Mouse (Mus musculus) MEL (cell line): ENCODE results near the gene Mast1. TPM values are rescaled to one million over a fixed set of nuclear protein-coding genes. Genes with fewer than 3 reads are reported as not detected.

Source experiments
- DNase-seq: peaks from one replicate; pipeline ENCODE4 v3.0.0; 2011; ENCODE audit warnings: low read depth, low spot score
- H3K27ac ChIP-seq: 2 replicates; pipeline ENCODE4 v1.5.1; 2012; ENCODE audit warnings: low read depth, mild to moderate bottlenecking, control low read depth, low read length, moderate library complexity; ENCODE audit not compliant: control insufficient read depth
- H3K27me3 ChIP-seq, 2 experiments: fragments of 150-350 bp in 1 of 2; sonication (generic) in 1 of 2; 2 replicates each; pipeline ENCODE4 v1.6.1; 2012; ENCODE audit warnings: low read length in 2 of 2, mild to moderate bottlenecking in 2 of 2, improper control_type of control experiment in 1 of 2, moderate library complexity in 1 of 2; ENCODE audit not compliant: insufficient read depth in 2 of 2, control insufficient read depth in 1 of 2
- H3K36me3 ChIP-seq, 2 experiments: 2 replicates each; pipeline ENCODE4 v1.6.1; 2012 to 2014; ENCODE audit warnings: low read length in 2 of 2, improper control_type of control experiment in 1 of 2, inconsistent platforms in 1 of 2, mild to moderate bottlenecking in 1 of 2; ENCODE audit not compliant: insufficient read depth in 2 of 2, control insufficient read depth in 1 of 2
- H3K4me1 ChIP-seq, 2 experiments: fragments of 150-350 bp in 1 of 2; sonication (generic) in 1 of 2; 2 replicates each; pipeline ENCODE4 v1.6.1; 2012; ENCODE audit warnings: low read length in 2 of 2, improper control_type of control experiment in 1 of 2, mild to moderate bottlenecking in 1 of 2; ENCODE audit not compliant: insufficient read depth in 2 of 2, control insufficient read depth in 1 of 2
- H3K4me3 ChIP-seq, 2 experiments: fragments of 150-350 bp in 1 of 2; sonication (generic) in 1 of 2; 2 replicates each; pipeline ENCODE4 v1.5.1; 2012; ENCODE audit warnings: low read depth in 2 of 2, low read length in 2 of 2, mild to moderate bottlenecking in 2 of 2, moderate library complexity in 2 of 2, control low read depth in 1 of 2, improper control_type of control experiment in 1 of 2; ENCODE audit not compliant: control insufficient read depth in 1 of 2, insufficient read depth in 1 of 2
- H3K79me2 ChIP-seq: 2 replicates; pipeline ENCODE4 v1.6.1; 2012; ENCODE audit warnings: mild to moderate bottlenecking, low read length, moderate library complexity; ENCODE audit not compliant: control insufficient read depth, poor library complexity, insufficient read depth
- H3K9ac ChIP-seq: 2 replicates; pipeline ENCODE4 v1.6.1; 2012; ENCODE audit warnings: low read depth, mild to moderate bottlenecking, control low read depth, low read length, moderate library complexity; ENCODE audit not compliant: control insufficient read depth, poor library complexity, severe bottlenecking
- H3K9me3 ChIP-seq: fragments of 150-350 bp; sonication (generic); replicated peaks from 2 replicates; pipeline ENCODE4 v1.6.1; 2012; ENCODE audit warnings: mild to moderate bottlenecking, low read length, improper control_type of control experiment, moderate library complexity; ENCODE audit not compliant: insufficient read depth
- BHLHE40 ChIP-seq: IDR thresholded peaks from 2 replicates; pipeline ENCODE4 v1.6.1; 2012; ENCODE audit warnings: low read depth, mild to moderate bottlenecking, inconsistent platforms, low read length, improper control_type of control experiment, borderline replicate concordance
- CHD1 ChIP-seq: IDR thresholded peaks from 2 replicates; pipeline ENCODE4 v1.6.1; 2012; ENCODE audit warnings: low read depth, mild to moderate bottlenecking, inconsistent platforms, low read length, improper control_type of control experiment
- CHD2 ChIP-seq: IDR thresholded peaks from 2 replicates; pipeline ENCODE4 v1.6.1; 2011; ENCODE audit warnings: low read length, improper control_type of control experiment
- CTCF ChIP-seq, 3 experiments: IDR thresholded peaks in 2 of 3; conservative IDR thresholded peaks in 1 of 3; 2 replicates each; pipeline ENCODE4 v1.5.1; 2011 to 2012; ENCODE audit warnings: low read length in 3 of 3, low read depth in 2 of 3, mild to moderate bottlenecking in 2 of 3, improper control_type of control experiment in 1 of 3, inconsistent platforms in 1 of 3, mixed read lengths in 1 of 3, moderate library complexity in 1 of 3; ENCODE audit not compliant: control insufficient read depth in 1 of 3, insufficient read depth in 1 of 3, poor library complexity in 1 of 3, severe bottlenecking in 1 of 3
- E2F4 ChIP-seq: IDR thresholded peaks from 2 replicates; pipeline ENCODE4 v1.6.1; 2011; ENCODE audit warnings: low read depth, low read length, improper control_type of control experiment, borderline replicate concordance
- ELF1 ChIP-seq: IDR thresholded peaks from 2 replicates; pipeline ENCODE4 v1.6.1; 2014; ENCODE audit warnings: low read depth, mild to moderate bottlenecking, inconsistent platforms, low read length, improper control_type of control experiment, moderate library complexity
- ETS1 ChIP-seq: IDR thresholded peaks from 2 replicates; pipeline ENCODE4 v1.6.1; 2012; ENCODE audit warnings: low read depth, mild to moderate bottlenecking, inconsistent platforms, low read length, improper control_type of control experiment, moderate library complexity
- GATA1 ChIP-seq: IDR thresholded peaks from 2 replicates; pipeline ENCODE4 v1.6.1; 2011; ENCODE audit warnings: low read depth, low read length, improper control_type of control experiment
- JUND ChIP-seq: IDR thresholded peaks from 2 replicates; pipeline ENCODE4 v1.6.1; 2011; ENCODE audit warnings: low read depth, mild to moderate bottlenecking, improper control_type of control experiment, low read length
- MAX ChIP-seq: IDR thresholded peaks from 2 replicates; pipeline ENCODE4 v1.6.1; 2011; ENCODE audit warnings: low read length, improper control_type of control experiment
- MEF2A ChIP-seq: IDR thresholded peaks from 2 replicates; pipeline ENCODE4 v1.6.1; 2014; ENCODE audit warnings: low read depth, mild to moderate bottlenecking, inconsistent platforms, low read length, improper control_type of control experiment; ENCODE audit not compliant: poor library complexity, insufficient replicate concordance, severe bottlenecking; ENCODE audit errors: extremely low read depth
- MXI1 ChIP-seq: IDR thresholded peaks from 2 replicates; pipeline ENCODE4 v1.6.1; 2011; ENCODE audit warnings: mild to moderate bottlenecking, low read depth, low read length, improper control_type of control experiment
- MYB ChIP-seq: IDR thresholded peaks from 2 replicates; pipeline ENCODE4 v1.6.1; 2011; ENCODE audit warnings: mild to moderate bottlenecking, low read depth, low read length, improper control_type of control experiment
- NELFE ChIP-seq: IDR thresholded peaks from 2 replicates; pipeline ENCODE4 v1.6.1; 2011; ENCODE audit warnings: low read depth, low read length, improper control_type of control experiment
- POLR2A ChIP-seq, 2 experiments: IDR thresholded peaks; 2 replicates each; pipeline ENCODE4 v1.6.1; 2011 to 2012; ENCODE audit warnings: low read length in 2 of 2, mild to moderate bottlenecking in 2 of 2, control low read depth in 1 of 2, improper control_type of control experiment in 1 of 2, low read depth in 1 of 2, moderate library complexity in 1 of 2; ENCODE audit not compliant: control insufficient read depth in 1 of 2, insufficient read depth in 1 of 2, poor library complexity in 1 of 2
- POLR2AphosphoS2 ChIP-seq: IDR thresholded peaks from 2 replicates; pipeline ENCODE4 v1.6.1; 2011; ENCODE audit warnings: low read length, improper control_type of control experiment
- POLR2AphosphoS5 ChIP-seq: IDR thresholded peaks from 2 replicates; pipeline ENCODE4 v1.6.1; 2012; ENCODE audit warnings: low read depth, borderline replicate concordance, mild to moderate bottlenecking, inconsistent platforms, low read length, moderate library complexity, mixed read lengths
- RAD21 ChIP-seq: IDR thresholded peaks from 2 replicates; pipeline ENCODE4 v1.6.1; 2011; ENCODE audit warnings: mild to moderate bottlenecking, low read depth, low read length, improper control_type of control experiment
- SMC3 ChIP-seq: IDR thresholded peaks from 2 replicates; pipeline ENCODE4 v1.6.1; 2011; ENCODE audit warnings: low read depth, low read length, improper control_type of control experiment
- ZC3H11A ChIP-seq: IDR thresholded peaks from 2 replicates; pipeline ENCODE4 v1.6.1; 2012; ENCODE audit warnings: low read depth, mild to moderate bottlenecking, inconsistent platforms, low read length, improper control_type of control experiment
- polyA plus RNA-seq, 2 experiments: library from polyadenylated mRNA; stranded (reverse) in 1 of 2; unstranded in 1 of 2; fragments of >175 nt in 1 of 2; fragments of >200 nt in 1 of 2; gene quantifications; 2 replicates each; pipeline versions ENCODE4 v1.2.1 to v1.2.4; 2012; ENCODE audit warnings: low replicate concordance in 2 of 2, low read depth in 1 of 2; ENCODE audit not compliant: insufficient read length in 2 of 2, insufficient read depth in 1 of 2, missing spikeins in 1 of 2
- total RNA-seq: library from RNA; depleted of rRNA; stranded (reverse); fragments of 300-350 nt; gene quantifications from 2 replicates; pipeline ENCODE4 v1.2.3, GENCODE M21; 2012

The Mast1 gene
- total and polyA plus RNA-seq, 3 experiments: 0.77 to 4.5 TPM; not detected in 1

- H3K27me3 ChIP-seq: no peaks in the 10 kb centered on the region
- no peak overlapping the region for H3K4me3 ChIP-seq
- H3K9ac ChIP-seq: no peak overlapping the region
- H3K4me1 ChIP-seq: peaks cover 0 to 30% of the 10 kb centered on the region in 2 experiments; a peak in 3 of 4 replicates
- TF ChIP-seq JUND (no peak), MAX (no peak), MXI1 (no peak), POLR2AphosphoS5 (no peak)
- DNase-seq: no peak
- H3K9me3 ChIP-seq: no peaks in the 10 kb centered on the region
- no peak overlapping the region for H3K27ac ChIP-seq
- H3K79me2 ChIP-seq: no peaks in the 10 kb centered on the region
- peaks cover 0 to 13% of the 10 kb centered on the region in 2 experiments; a peak in 2 of 4 replicates for H3K36me3 ChIP-seq
Measured at GRCm38 (mm10) chr8:84933767-84934559, 3.2 kb downstream of the Mast1 start.

GRCm38 (mm10) chr8:84930582-84930981 lies 6.6 kb downstream of the Mast1 start:
- Histone ChIP-seq H3K4me3 (no peak overlapping the region), H3K27me3 (no peaks in the 10 kb centered on the region)

GRCm38 (mm10) chr8:84928456-84929306 lies 8.5 kb downstream of the Mast1 start:
- Histone ChIP-seq H3K27ac (no peak overlapping the region), H3K9ac (no peak overlapping the region), H3K4me1 (peaks cover 9 to 27% of the 10 kb centered on the region in 2 experiments; a peak in 3 of 4 replicates), H3K4me3 (no peak overlapping the region), H3K79me2 (no peaks in the 10 kb centered on the region), H3K9me3 (no peaks in the 10 kb centered on the region), H3K36me3 (peaks cover 0 to 16% of the 10 kb centered on the region in 2 experiments; a peak in 2 of 4 replicates), H3K27me3 (no peaks in the 10 kb centered on the region)
- peak; percentile 71 for DNase-seq
- TF ChIP-seq SMC3: peak; percentile 37
- TF ChIP-seq BHLHE40: no peak
- TF ChIP-seq CTCF (IDR thresholded peaks at IDR 0.05 in 2 of 3, conservative IDR thresholded peaks at IDR 0.05 in 1 of 3; ENCODE audit: control insufficient read depth in 1 of 3, insufficient read depth in 1 of 3, low read depth in 2 of 3, low read length in 3 of 3, poor library complexity in 1 of 3, severe bottlenecking in 1 of 3): peak; percentile 66 to 96 (median 70)
- TF ChIP-seq RAD21: peak; percentile 37

More at GRCm38 (mm10) chr8:84930582-84930981, 6.6 kb downstream of the Mast1 start:
- no peaks in the 10 kb centered on the region for H3K79me2 ChIP-seq
- H3K9me3 ChIP-seq: no peaks in the 10 kb centered on the region
- peaks cover 0 to 7% of the 10 kb centered on the region in 2 experiments; a peak in 2 of 4 replicates for H3K36me3 ChIP-seq
- peaks cover 4 to 21% of the 10 kb centered on the region in 2 experiments; a peak in 3 of 4 replicates for H3K4me1 ChIP-seq
- DNase-seq: no peak
- H3K27ac ChIP-seq: no peak overlapping the region
- no peak overlapping the region for H3K9ac ChIP-seq
- no peak for TF ChIP-seq POLR2A (IDR thresholded peaks at IDR 0.05; ENCODE audit: control insufficient read depth in 1 of 2, insufficient read depth in 1 of 2, low read depth in 1 of 2, low read length in 2 of 2, poor library complexity in 1 of 2)
- TF ChIP-seq POLR2AphosphoS2: no peak
- no peak for TF ChIP-seq ELF1
- no peak for TF ChIP-seq E2F4
- TF ChIP-seq NELFE: no peak
- no peak for TF ChIP-seq MYB
- TF ChIP-seq CHD2: no peak
- TF ChIP-seq CHD1: no peak
- TF ChIP-seq GATA1: no peak
- TF ChIP-seq ZC3H11A: no peak
- TF ChIP-seq ETS1: no peak
- no peak for TF ChIP-seq POLR2AphosphoS5
- no peak for TF ChIP-seq MEF2A
